Mouse (Mus musculus): ENCODE data around the gene Kat8.

DNA sequence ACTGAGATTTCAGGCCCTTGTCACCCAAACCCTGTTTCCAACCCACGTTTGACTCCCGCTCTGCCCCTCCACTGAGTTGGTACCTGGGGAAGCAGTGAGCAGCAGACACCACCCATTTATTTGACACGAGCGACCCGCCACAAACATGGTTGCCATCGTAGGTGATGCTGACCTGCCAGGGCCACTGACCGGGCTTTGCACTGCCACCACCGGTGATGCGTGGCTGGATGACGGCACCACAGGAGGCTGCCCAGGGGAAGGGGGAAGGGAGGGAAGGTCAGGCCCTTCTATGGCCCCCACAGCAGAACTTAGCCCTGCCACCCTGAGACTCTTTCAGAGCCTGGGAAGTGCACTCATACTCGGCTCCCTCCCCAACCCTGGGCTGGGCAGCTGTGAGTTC is 15.4 kb downstream of the Kat8 start:
- TF ChIP-seq CTCF (IDR thresholded peaks at IDR 0.05; ENCODE audit: extremely low read depth, insufficient read depth, insufficient read length, insufficient replicate concordance) = no peak
- no peak for TF ChIP-seq POLR2A (IDR thresholded peaks at IDR 0.05; ENCODE audit: low read depth, low read length)
